Mouse (Mus musculus): ENCODE measurements around the gene Man2b1. TPM values are rescaled to one million over a fixed set of nuclear protein-coding genes. Genes with fewer than 3 reads are reported as not detected.
"Not testable (repeated sequence)": the region's sequence is repeated elsewhere in the genome, so short reads cannot be mapped to it uniquely, and the experiment has no call there.

Man2b1 gene
- polyA plus RNA-seq, 1 experiment from 2014 or later: 42.1 TPM

- 84% methylated on average over 9 of the region's 9 CpGs for WGBS
- Histone ChIP-seq H3K4me2 (no peak overlapping the region), H3K4me1 (peaks cover 23% of the 10 kb centered on the region; the same call in 1 of the 2 replicates), H3K27ac (no peak overlapping the region), H3K4me3 (no peak overlapping the region), H3K9me3 (no peaks in the 10 kb centered on the region), H3K9ac (no peak overlapping the region), H3K36me3 (peaks cover 46% of the 10 kb centered on the region), H3K27me3 (no peaks in the 10 kb centered on the region)
- no peak for ATAC-seq (ENCODE audit: insufficient number of reproducible peaks, low FRiP score, low TSS enrichment, low read depth)
These were observed 7.1 kb upstream of the Man2b1 start for GRCm38 (mm10) chr8:85076001-85076400.

GRCm38 (mm10) chr8:85076993-85077392, 6.1 kb upstream of the Man2b1 start:
- H3K27ac ChIP-seq: no peak overlapping the region
- H3K4me1 ChIP-seq: peaks cover 30% of the 10 kb centered on the region
- no peaks in the 10 kb centered on the region for H3K9me3 ChIP-seq
- H3K27me3 ChIP-seq: no peaks in the 10 kb centered on the region
- no peak overlapping the region for H3K9ac ChIP-seq
- ATAC-seq (ENCODE audit: insufficient number of reproducible peaks, low FRiP score, low TSS enrichment, low read depth): no peak
- H3K36me3 ChIP-seq: peaks cover 46% of the 10 kb centered on the region
- H3K4me3 ChIP-seq: no peak overlapping the region
- WGBS: 0% methylated on average over 2 of the region's 2 CpGs
- no peak overlapping the region for H3K4me2 ChIP-seq

GRCm38 (mm10) chr8:85080214-85080531, 2.9 kb upstream of the Man2b1 start:
- WGBS: 1% methylated on average over 25 of the region's 25 CpGs
- Histone ChIP-seq H3K4me1 (peaks cover 38% of the 10 kb centered on the region), H3K4me2 (peak overlapping the region; percentile 93), H3K27me3 (no peaks in the 10 kb centered on the region), H3K9me3 (no peaks in the 10 kb centered on the region), H3K27ac (peak overlapping the region; percentile 90), H3K9ac (peak overlapping the region; percentile 83), H3K36me3 (peaks cover 26% of the 10 kb centered on the region), H3K4me3 (peak overlapping the region; percentile 76)
- ATAC-seq (ENCODE audit: insufficient number of reproducible peaks, low FRiP score, low TSS enrichment, low read depth): no peak

GRCm38 (mm10) chr8:85080532-85081215, 2.4 kb upstream of the Man2b1 start, which contains the start of gene Wdr83os:
Gene Wdr83os, plus strand, starts transcription at chr8:85080740.
- H3K4me2 ChIP-seq: peak within 1 kb of the TSS; percentile 93
- no peak for ATAC-seq (ENCODE audit: insufficient number of reproducible peaks, low FRiP score, low TSS enrichment, low read depth)
- under 1% methylated on average over 30 of the region's 30 CpGs for WGBS
- H3K36me3 ChIP-seq: peaks cover 26% of the 10 kb centered on the region
- peak within 1 kb of the TSS; percentile 76 for H3K4me3 ChIP-seq
- H3K4me1 ChIP-seq: peaks cover 38% of the 10 kb centered on the region
- peak within 1 kb of the TSS; percentile 90 for H3K27ac ChIP-seq
- peak within 1 kb of the TSS; percentile 83 for H3K9ac ChIP-seq
- no peaks in the 10 kb centered on the region for H3K9me3 ChIP-seq
- no peaks in the 10 kb centered on the region for H3K27me3 ChIP-seq

- Histone ChIP-seq H3K4me3 (peak within 1 kb of the TSS; percentile 76), H3K4me2 (peak within 1 kb of the TSS; percentile 93), H3K9ac (peak within 1 kb of the TSS; percentile 83), H3K36me3 (peaks cover 25% of the 10 kb centered on the region), H3K27me3 (no peaks in the 10 kb centered on the region), H3K4me1 (peaks cover 38% of the 10 kb centered on the region), H3K27ac (peak within 1 kb of the TSS; percentile 90), H3K9me3 (no peaks in the 10 kb centered on the region)
- whole genome bisulfite sequencing: 2% methylated on average over 9 of the region's 9 CpGs
- peak; percentile 61 for ATAC-seq (ENCODE audit: insufficient number of reproducible peaks, low FRiP score, low TSS enrichment, low read depth)
These were observed 1.9 kb upstream of the Man2b1 start, which contains the start of gene Wdr83 for GRCm38 (mm10) chr8:85081216-85081555. Gene Wdr83, minus strand, starts transcription at chr8:85081306.

- not testable (repeated sequence) for ATAC-seq (ENCODE audit: insufficient number of reproducible peaks, low FRiP score, low TSS enrichment, low read depth); H3K27me3 ChIP-seq; H3K27ac ChIP-seq; H3K4me3 ChIP-seq; H3K9me3 ChIP-seq; H3K9ac ChIP-seq; H3K4me2 ChIP-seq
- H3K36me3 ChIP-seq: peaks cover 26% of the 10 kb centered on the region
- 86% methylated on average over 4 of the region's 4 CpGs for WGBS
- peaks cover 38% of the 10 kb centered on the region for H3K4me1 ChIP-seq
These were observed 901 bp upstream of the Man2b1 start for GRCm38 (mm10) chr8:85082169-85082568.

- no peak overlapping the region for H3K4me3 ChIP-seq
- H3K27ac ChIP-seq: no peak overlapping the region
- 86% methylated on average over 8 of the region's 8 CpGs for WGBS
- no peak for ATAC-seq (ENCODE audit: insufficient number of reproducible peaks, low FRiP score, low TSS enrichment, low read depth)
- no peak overlapping the region for H3K9ac ChIP-seq
- peaks cover 41% of the 10 kb centered on the region for H3K36me3 ChIP-seq
- H3K4me1 ChIP-seq: peaks cover 35% of the 10 kb centered on the region
- H3K27me3 ChIP-seq: no peaks in the 10 kb centered on the region
- no peak overlapping the region for H3K4me2 ChIP-seq
- no peaks in the 10 kb centered on the region for H3K9me3 ChIP-seq
These were observed 1.6 kb downstream of the Man2b1 start for GRCm38 (mm10) chr8:85084633-85085032.

- no peaks in the 10 kb centered on the region for H3K27me3 ChIP-seq
- peaks cover 45% of the 10 kb centered on the region for H3K36me3 ChIP-seq
- ATAC-seq (ENCODE audit: insufficient number of reproducible peaks, low FRiP score, low TSS enrichment, low read depth): no peak
- H3K4me2 ChIP-seq: no peak overlapping the region
- peaks cover 28% of the 10 kb centered on the region for H3K4me1 ChIP-seq
- no peak overlapping the region for H3K9ac ChIP-seq
- H3K4me3 ChIP-seq: no peak overlapping the region
- no peak overlapping the region for H3K27ac ChIP-seq
- 83% methylated on average over 3 of the region's 3 CpGs for WGBS
- H3K9me3 ChIP-seq: no peaks in the 10 kb centered on the region
These were observed 3.2 kb downstream of the Man2b1 start for GRCm38 (mm10) chr8:85086238-85086637.

GRCm38 (mm10) chr8:85088771-85089170, 5.7 kb downstream of the Man2b1 start:
- peaks cover 5% of the 10 kb centered on the region for H3K4me1 ChIP-seq
- WGBS: 86% methylated on average over 2 of the region's 2 CpGs
- no peak overlapping the region for H3K27ac ChIP-seq
- H3K4me3 ChIP-seq: no peak overlapping the region
- no peak for ATAC-seq (ENCODE audit: insufficient number of reproducible peaks, low FRiP score, low TSS enrichment, low read depth)
- no peak overlapping the region for H3K9ac ChIP-seq
- no peak overlapping the region for H3K4me2 ChIP-seq
- H3K36me3 ChIP-seq: peaks cover 57% of the 10 kb centered on the region
- H3K9me3 ChIP-seq: no peaks in the 10 kb centered on the region
- H3K27me3 ChIP-seq: no peaks in the 10 kb centered on the region

GRCm38 (mm10) chr8:85090856-85091255, 7.8 kb downstream of the Man2b1 start:
- no peak for ATAC-seq (ENCODE audit: insufficient number of reproducible peaks, low FRiP score, low TSS enrichment, low read depth)

GRCm38 (mm10) chr8:85091526-85092090, 8.5 kb downstream of the Man2b1 start:
- Histone ChIP-seq H3K4me3 (no peak overlapping the region), H3K9me3 (no peaks in the 10 kb centered on the region), H3K4me1 (no peaks in the 10 kb centered on the region), H3K4me2 (no peak overlapping the region), H3K9ac (no peak overlapping the region), H3K36me3 (peaks cover 71% of the 10 kb centered on the region), H3K27ac (no peak overlapping the region), H3K27me3 (no peaks in the 10 kb centered on the region)
- 39% methylated on average over 21 of the region's 21 CpGs for WGBS
- no peak for ATAC-seq (ENCODE audit: insufficient number of reproducible peaks, low FRiP score, low TSS enrichment, low read depth)

More at GRCm38 (mm10) chr8:85090856-85091255, 7.8 kb downstream of the Man2b1 start:
- Histone ChIP-seq H3K4me2 (no peak overlapping the region), H3K27me3 (no peaks in the 10 kb centered on the region), H3K9ac (no peak overlapping the region), H3K36me3 (peaks cover 68% of the 10 kb centered on the region), H3K4me3 (no peak overlapping the region), H3K4me1 (no peaks in the 10 kb centered on the region), H3K27ac (no peak overlapping the region), H3K9me3 (no peaks in the 10 kb centered on the region)
- 90% methylated on average over 11 of the region's 11 CpGs for WGBS

- 96% methylated on average over 13 of the region's 13 CpGs for WGBS
- no peaks in the 10 kb centered on the region for H3K9me3 ChIP-seq
- H3K9ac ChIP-seq: no peak overlapping the region
- H3K27ac ChIP-seq: no peak overlapping the region
- H3K4me1 ChIP-seq: no peaks in the 10 kb centered on the region
- no peak overlapping the region for H3K4me2 ChIP-seq
- peaks cover 66% of the 10 kb centered on the region for H3K36me3 ChIP-seq
- ATAC-seq (ENCODE audit: insufficient number of reproducible peaks, low FRiP score, low TSS enrichment, low read depth): no peak
- H3K4me3 ChIP-seq: no peak overlapping the region
- H3K27me3 ChIP-seq: no peaks in the 10 kb centered on the region
These were observed 12.0 kb downstream of the Man2b1 start for GRCm38 (mm10) chr8:85095051-85095450.

Measured in limb, embryonic 15.5 days (tissue).